Mouse (Mus musculus): Measurements from ENCODE around the gene Plekhh3. TPM values are rescaled to one million over a fixed set of nuclear protein-coding genes. Genes with fewer than 3 reads are reported as not detected.
A peak's percentile ranks its signal among the peaks of the same experiment; 100 is the strongest.

The Plekhh3 gene
- total RNA-seq, 2 experiments from 2014 or later = 7.7 to 10.2 TPM

DNA sequence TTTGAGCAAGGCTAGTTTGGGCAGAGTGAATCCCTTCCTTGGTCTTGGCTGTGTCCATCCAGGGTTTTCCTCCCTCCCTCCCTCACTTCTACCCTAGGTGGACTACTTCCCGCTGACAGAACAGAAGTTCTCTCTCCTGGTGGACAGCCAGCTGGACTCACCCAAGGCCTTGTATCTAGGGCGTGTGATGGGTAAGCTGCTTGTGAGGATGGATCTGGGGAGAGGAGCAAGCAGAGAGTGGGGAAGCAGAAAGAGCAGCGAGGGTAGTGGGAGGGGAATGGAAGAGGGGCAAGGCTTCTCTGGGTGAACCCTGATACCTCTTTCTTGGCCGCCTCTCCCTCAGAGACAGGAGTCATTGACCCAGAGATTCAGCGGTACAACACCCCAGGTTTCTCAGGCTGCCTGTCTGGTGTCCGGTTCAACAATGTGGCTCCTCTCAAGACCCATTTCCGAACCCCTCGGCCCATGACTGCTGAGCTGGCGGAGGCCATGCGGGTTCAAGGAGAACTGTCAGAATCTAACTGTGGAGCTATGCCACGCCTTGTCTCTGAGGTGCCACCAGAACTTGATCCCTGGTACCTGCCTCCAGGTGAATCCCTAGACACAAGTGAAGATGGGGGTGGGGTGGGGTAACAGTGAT lies 17.1 kb upstream of the Plekhh3 start:
- intact Hi-C loops (cut with DNase I) = no loop called here
- DNase-seq (ENCODE audit: low spot score in 2 of 2) = no peak

DNA sequence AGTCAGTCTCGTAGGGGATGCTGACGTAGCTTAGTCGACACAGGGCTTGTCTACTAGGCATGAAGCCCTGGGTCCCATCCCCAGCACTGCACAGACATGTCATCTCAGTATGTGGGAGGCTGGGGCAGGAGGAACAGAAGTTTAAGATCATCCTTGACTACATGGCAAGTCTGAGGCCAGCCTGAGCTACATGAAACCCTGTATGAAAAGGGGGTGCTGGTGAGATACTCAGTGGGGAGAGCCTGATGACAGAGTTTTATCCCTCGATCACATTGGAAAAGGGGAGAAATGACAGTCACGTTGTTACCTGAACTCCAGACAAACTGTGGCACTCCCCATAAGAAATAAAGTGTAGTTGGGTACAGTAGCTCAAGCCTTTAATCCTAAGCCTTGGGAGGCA lies 16.4 kb upstream of the Plekhh3 start:
- DNase-seq (ENCODE audit: low spot score in 2 of 2) = no peak
- intact Hi-C loops (cut with DNase I) = no loop called here

DNA sequence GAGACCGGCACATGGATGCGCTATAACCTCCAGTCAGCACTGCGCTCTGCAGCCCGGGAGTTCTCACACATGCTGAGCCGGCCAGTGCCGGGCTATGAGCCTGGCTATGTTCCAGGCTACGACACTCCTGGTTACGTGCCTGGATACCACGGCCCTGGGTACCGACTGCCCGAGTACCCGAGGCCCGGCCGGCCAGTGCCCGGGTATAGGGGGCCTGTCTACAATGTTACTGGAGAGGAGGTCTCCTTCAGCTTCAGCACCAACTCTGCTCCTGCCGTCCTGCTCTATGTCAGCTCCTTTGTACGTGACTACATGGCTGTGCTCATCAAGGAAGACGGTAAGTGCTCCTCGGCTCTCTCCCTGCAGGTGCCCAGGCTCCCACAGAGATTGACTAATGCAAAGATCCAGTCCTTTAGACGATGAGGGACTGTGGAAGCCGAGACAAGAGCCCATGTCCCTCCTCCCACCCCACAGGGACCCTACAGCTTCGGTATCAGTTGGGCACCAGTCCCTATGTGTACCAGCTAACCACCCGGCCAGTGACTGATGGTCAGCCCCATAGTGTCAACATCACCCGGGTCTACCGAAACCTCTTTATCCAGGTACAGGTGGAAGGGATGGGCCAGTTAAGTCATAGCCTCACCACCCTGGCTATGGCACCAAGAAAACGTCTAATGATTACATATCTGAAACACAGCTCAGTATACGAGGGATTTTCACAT lies 15.5 kb upstream of the Plekhh3 start:
- intact Hi-C loops (cut with DNase I) = no loop called here
- no peak for DNase-seq (ENCODE audit: low spot score in 2 of 2)

DNA sequence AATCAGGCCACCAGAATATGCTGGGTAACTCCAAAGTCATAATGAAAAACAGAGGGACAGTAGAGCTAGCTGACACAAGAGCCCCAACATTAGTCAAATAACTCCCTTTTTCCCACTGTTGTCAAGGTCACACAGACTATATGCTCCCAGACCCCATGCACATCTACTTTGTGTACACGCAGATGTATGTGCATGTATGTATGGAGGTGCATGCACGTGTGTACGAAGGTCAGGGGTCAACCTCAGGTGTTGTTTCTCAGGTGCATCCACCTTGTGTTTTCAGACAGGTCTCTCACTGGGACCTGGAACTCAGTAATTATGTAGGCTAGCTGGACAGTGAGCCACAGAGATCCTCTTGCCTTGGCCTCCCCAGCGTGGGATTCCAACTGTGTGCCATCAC lies 14.3 kb upstream of the Plekhh3 start:
- DNase-seq (ENCODE audit: low spot score in 2 of 2) = no peak
- intact Hi-C loops (cut with DNase I) = no loop called here

DNA sequence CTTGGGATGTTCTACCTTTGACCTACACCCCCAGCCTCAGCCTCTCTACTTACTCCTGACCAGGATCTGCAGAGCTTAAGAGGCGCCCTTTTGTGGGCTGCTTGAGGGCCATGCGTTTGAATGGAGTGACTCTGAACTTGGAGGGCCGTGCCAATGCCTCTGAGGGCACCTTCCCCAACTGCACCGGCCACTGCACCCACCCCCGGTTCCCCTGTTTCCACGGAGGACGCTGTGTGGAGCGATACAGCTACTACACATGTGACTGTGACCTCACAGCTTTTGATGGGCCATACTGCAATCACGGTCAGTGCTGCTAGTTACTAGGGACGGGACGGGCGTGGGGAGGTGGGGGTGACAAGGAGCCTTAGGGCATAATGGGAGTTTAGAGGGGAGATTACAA lies 13.8 kb upstream of the Plekhh3 start:
- intact Hi-C loops (cut with DNase I) = no loop called here
- DNase-seq (ENCODE audit: low spot score in 2 of 2) = no peak

DNA sequence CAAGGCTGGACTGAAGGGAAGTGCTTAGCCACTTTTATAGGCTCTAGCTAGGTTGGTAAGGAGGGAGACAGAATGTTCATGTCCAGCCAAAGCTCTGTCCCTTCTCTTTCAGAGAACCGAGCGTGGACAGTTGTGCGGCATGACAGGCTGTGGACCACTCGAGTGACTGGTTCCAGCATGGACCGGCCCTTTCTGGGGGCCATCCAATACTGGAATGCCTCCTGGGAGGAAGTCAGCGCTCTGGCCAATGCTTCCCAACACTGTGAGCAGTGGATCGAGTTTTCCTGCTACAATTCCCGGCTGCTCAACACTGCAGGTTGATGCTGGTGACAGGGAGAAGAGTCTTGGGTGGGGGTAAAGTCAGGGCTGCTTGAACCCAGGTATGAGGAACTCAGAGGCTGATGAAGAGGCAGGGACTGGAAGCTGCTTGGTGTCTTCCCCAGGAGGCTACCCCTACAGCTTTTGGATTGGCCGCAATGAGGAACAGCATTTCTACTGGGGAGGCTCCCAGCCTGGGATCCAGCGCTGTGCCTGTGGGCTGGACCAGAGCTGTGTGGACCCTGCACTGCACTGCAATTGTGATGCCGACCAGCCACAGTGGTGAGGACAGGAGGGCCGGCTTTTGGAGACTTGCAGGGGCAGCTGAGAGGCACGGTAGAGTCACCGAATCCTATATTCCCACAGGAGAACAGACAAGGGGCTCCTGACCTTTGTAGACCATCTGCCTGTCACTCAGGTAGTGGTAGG lies 11.8 kb upstream of the Plekhh3 start:
- intact Hi-C loops (cut with DNase I) = no loop called here
- no peak for DNase-seq (ENCODE audit: low spot score in 2 of 2)

DNA sequence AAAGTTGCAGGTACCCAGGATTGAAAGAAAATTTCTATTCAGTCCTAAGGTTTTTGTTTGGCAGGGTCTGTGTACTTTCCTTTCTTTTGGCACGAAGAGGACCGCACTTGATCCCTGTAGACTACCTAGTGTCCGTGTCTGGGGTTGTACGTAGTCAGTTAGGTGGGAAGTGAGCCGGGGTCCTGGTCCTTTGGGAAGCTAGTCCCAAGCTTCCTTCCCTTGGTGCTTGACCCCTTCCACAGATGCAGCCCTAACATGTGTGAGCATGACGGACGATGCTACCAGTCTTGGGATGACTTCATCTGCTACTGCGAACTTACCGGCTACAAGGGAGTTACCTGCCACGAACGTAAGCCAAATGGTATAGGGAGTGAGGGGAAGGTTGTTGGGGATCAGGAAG lies 10.8 kb upstream of the Plekhh3 start:
- intact Hi-C loops (cut with DNase I) = no loop called here
- DNase-seq (ENCODE audit: low spot score in 2 of 2) = no peak

DNA sequence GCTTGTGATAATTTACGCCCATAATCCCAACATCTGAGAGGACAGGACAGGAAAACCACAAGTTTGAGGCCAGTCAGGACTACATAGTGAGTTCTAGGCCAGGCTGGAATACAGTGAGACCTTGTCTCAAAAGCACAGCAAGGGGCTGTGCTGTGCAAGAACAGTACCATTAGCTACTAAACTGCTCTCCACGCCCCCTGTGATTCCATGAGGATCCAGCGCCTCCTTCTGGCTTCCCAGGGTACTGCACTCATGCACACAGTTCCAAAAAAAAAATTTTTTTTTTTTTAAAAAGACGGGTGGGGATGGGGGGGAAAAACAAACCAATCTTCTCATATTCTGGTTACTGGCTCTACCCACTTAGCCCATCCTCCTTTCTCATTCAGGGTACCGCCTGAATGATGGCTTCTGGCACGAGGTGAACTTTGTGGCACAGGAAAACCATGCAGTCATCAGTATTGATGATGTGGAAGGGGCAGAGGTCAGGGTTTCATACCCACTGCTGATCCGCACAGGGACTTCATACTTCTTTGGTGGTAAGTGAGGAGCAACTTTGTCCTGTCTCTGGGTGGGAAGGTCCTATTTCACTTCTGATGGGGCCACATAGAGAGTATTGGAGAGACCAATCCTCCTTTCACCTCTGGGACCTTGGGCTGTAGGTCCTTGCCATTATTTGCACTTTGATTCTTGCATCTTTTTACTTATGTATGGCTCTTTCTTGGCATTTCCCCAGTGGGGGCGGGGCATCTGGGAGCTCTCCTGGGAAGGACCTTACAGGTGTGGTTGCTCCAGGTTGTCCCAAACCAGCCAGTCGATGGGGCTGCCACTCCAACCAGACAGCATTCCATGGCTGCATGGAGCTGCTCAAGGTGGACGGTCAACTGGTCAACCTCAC lies 9.9 kb upstream of the Plekhh3 start:
- intact Hi-C loops (cut with DNase I) = no loop called here
- peak in 1 of 2 experiments; percentile 68 for DNase-seq (ENCODE audit: low spot score in 2 of 2)

DNA sequence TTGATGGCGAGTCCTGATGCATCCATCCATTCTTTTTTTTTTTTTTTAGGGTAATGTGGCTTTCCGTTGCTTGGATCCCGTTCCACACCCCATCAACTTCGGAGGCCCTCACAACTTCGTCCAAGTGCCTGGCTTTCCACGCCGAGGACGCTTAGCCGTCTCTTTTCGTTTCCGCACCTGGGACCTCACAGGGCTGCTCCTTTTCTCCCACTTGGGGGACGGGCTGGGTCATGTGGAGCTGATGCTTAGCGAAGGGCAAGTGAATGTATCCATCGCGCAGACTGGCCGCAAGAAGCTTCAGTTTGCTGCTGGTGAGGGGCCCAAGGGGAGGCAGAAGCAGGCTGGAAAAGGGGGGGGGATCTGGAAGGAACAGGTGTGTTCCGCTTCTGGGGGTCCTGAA lies 9.1 kb upstream of the Plekhh3 start:
- DNase-seq (ENCODE audit: low spot score in 2 of 2) = no peak
- intact Hi-C loops (cut with DNase I) = no loop called here

DNA sequence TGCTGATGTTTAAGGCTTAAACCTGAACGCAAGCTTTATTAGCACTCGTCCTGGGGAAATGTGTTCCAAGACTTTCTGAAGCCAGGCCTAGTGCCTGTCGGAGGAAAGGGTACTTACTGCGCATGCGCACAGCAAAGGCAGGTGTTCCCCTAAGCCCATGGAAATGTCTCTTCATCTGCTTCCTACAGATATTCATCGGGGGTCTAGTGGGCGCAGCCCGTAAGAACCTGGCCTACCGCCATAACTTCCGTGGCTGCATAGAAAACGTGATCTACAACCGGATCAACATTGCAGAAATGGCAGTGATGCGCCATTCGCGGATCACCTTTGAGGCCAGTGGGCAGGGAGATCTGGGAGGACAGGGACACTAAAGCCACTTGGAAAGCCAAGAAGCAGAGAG lies 8.2 kb upstream of the Plekhh3 start:
- no peak for DNase-seq (ENCODE audit: low spot score in 2 of 2)
- intact Hi-C loops (cut with DNase I) = loop anchor here (10.0 kb wide), 1 partner anchor 55 kb away; no protein-coding TSS in a partner anchor

DNA sequence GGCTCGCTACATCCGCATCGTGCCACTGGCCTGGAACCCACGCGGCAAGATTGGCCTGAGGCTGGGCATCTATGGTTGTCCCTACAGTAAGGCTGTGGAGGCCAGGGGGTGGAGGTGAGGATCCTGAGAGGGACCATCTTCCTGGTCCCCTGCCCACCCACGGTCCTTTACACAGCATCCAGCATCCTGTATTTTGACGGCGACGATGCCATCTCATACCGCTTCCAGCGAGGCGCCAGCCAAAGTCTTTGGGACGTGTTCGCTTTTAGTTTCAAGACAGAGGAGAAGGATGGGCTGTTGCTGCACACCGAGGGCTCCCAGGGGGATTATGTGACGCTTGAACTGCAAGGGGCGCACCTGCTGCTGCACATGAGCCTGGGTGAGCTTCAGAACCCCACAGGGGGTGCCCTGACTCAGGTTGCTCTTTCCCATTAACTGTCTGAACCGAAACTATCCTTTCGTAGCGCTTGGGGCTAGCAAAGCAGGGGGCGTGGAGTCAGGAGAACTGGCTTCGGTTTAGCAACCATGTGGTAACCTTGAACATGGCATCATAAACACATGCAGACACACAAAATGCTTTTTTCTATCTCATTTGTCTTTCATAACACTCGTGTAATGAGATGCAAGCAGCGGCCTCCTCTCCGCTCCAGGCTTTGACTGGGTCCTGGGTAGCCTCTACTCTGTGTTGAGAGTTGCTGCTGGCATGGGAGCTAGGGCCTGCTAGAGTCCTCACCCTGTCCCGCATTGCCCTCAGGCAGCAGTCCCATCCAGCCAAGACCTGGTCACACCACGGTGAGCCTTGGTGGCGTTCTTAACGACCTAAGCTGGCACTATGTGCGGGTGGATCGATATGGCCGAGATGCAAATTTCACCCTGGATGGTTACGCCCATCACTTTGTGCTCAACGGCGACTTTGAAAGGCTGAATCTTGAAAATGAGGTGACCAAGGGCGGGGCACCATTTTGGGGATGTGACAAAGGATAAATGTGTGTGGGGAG lies 7.2 kb upstream of the Plekhh3 start:
- intact Hi-C loops (cut with DNase I) = loop anchor here (10.0 kb wide), 1 partner anchor 54 kb away; no protein-coding TSS in a partner anchor
- no peak for DNase-seq (ENCODE audit: low spot score in 2 of 2)

DNA sequence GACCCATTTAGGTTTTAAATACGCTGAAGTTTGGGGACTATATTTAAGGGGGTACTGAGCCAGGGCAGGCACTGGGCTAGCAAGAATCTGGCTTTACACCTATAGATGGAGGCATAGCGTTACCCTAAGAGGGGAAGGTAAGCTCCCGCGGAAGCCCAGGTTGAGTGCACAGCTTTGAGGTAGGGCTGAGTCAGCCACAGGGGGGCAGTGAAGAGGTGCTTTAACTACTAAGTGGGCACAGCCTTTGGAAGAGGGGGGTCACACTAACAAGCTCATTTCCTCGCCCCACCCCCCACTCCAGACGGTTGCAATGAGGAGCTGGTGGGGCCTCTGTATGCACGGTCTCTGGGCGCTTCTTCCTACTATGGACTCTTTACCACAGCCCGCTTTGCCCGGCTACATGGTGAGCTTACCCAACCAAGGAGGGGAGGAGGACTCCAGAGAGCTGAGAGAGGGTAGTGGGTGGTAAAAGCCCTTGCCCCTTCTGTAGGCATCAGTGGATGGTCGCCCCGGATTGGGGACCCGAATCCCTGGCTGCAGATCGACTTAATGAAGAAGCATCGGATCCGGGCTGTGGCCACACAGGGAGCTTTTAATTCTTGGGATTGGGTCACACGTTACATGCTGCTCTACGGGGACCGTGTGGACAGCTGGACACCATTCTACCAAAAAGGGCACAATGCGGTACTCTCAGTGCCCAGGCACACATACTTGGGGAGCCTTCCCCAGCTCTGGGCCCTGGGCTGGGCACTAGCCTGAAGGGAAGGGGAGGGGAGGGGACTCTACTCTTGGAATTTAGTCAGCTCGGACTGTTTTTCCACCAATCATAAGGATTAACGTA lies 6.0 kb upstream of the Plekhh3 start:
- intact Hi-C loops (cut with DNase I) = loop anchor here (10.0 kb wide), 1 partner anchor 52 kb away; no protein-coding TSS in a partner anchor
- DNase-seq (ENCODE audit: low spot score in 2 of 2) = peak; percentile 68 to 85

DNA sequence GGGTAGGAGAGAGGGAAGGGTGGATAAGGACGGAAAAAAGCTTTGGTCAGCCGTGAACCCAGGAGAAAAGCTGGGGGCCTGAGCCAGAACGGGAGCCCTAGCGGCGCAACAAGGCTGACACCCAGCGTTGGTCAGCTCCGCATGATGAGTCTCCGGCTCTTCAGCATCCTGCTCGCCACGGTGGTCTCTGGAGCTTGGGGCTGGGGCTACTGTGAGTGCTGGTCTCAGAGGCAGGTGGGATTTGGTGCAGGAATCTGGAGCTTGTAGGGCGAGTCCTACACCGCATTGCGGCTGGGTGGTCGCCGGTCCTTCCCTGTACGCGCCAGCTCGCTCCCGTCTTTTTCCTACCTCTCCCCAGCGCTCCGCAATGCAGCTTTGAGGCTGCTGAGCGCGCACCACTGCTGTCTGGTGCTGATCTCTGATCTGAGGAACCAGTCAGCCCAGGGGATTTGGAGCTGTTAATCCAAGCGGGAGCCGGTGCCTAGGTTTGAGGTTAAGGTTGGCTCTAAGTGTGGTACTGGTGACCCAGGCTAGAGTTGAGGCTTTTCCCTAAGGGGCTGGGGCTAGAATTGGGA lies 5.1 kb upstream of the Plekhh3 start:
- intact Hi-C loops (cut with DNase I) = loop anchor here (10.0 kb wide), 1 partner anchor 51 kb away; no protein-coding TSS in a partner anchor
- peak in 1 of 2 experiments; percentile 52 for DNase-seq (ENCODE audit: low spot score in 2 of 2)

DNA sequence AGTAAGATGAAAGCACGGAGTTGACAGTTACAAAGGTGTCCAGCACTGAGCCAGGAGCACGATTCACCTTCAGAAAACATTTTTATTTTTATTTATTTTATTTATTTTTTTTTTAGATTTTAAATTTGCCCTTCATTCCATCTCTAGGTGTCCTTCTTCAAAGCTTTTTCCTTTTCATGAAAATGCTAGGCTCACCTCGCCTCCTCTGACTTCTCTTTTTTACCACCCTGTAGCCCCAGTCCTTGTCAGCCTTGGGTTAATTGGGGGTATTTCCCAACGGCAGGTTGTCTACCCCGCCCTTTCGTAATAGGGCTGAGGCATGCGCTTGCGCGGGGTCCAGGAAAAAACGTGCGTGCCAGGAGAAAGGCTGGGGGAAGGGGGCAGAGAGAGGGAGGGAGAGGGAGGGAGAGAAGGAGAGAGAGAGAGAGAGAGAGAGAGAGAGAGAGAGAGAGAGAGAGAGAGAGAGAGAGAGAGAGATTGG lies 4.5 kb upstream of the Plekhh3 start:
- peak in 1 of 2 experiments; percentile 69 for DNase-seq (ENCODE audit: low spot score in 2 of 2)
- intact Hi-C loops (cut with DNase I) = loop anchor here (10.0 kb wide), 1 partner anchor 51 kb away; no protein-coding TSS in a partner anchor

DNA sequence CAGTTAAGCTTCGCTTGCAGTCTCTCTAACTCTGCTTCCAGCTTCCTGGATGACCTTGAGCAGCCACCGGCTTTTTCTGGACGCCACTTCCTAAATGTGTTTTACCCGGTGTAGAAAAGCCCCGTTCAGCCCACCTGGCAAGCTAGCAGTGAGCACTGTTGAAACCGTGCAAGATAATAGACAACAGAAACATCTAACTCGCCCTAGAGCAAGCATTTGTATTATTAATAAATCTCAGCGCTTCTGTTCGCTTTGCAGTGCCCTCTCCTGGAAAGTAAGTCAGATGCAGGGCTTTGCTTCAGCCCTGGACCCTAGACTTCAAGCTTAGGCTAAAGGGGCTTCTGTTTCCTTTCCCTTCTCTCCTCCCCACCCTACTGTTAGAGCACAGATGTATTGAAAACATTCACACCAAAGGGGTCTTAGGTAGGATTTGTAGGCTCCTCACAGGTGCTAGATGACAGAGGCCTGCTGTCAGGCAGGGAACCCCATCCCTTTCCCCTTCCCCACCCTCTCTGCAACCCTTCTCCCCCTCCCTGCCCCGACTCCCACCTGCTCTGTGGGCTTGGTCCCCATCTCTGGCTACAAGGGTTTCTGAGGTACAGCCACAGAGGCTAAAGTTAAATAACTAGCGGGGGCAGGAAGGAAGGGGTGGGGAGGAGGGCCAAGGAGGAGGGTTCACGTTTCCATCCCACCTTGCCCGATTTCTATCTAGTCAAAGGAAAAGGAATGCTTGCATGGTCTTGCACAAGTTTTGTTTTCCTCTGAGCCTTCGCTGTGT lies 3.9 kb upstream of the Plekhh3 start, which contains the start of gene Ccr10:
Gene Ccr10, minus strand, starts transcription at position 593 of the 778 bp plus-strand sequence.
- intact Hi-C loops (cut with DNase I) = loop anchor here (5.0 to 10.0 kb wide), 2 partner anchors 50 to 78 kb away; partner anchors contain the start of gene Psmc3ip
- DNase-seq (ENCODE audit: low spot score in 2 of 2) = no peak

DNA sequence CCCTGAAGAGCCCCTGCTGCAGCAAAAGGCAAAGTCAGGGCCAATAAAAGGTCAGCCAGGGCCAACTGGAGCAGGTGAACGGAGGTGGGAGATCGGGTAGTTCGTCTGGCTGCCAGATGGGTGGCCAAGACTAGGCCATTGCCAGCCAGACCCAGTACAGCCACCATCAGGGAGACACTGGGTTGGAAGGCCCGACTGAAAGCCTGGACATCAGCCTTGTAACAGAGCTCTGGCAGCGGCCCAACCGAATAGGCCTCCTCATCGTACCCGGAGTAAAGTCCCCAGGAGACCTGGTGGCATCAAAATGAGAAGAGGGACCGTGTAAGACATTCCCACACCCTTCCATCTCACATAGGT lies 3.2 kb upstream of the Plekhh3 start:
- intact Hi-C loops (cut with DNase I) = loop anchor here (5.0 to 10.0 kb wide), 2 partner anchors 50 to 77 kb away; partner anchors contain the start of gene Psmc3ip

More for the DNA sequence above, 3.2 kb upstream of the Plekhh3 start:
- no peak for DNase-seq (ENCODE audit: low spot score in 2 of 2)
